Mouse (Mus musculus): ENCODE measurements around the gene Zdhhc19. TPM values are rescaled to one million over a fixed set of nuclear protein-coding genes. Genes with fewer than 3 reads are reported as not detected.

Zdhhc19 gene
- total RNA-seq, 2 experiments from 2014 or later: not detected

- no peak for DNase-seq (ENCODE audit: low spot score in 2 of 2)
Observed at GRCm38 (mm10) chr16:32547156-32548068, 51.3 kb downstream of the Zdhhc19 start.

GRCm38 (mm10) chr16:32550084-32550483, 54.0 kb downstream of the Zdhhc19 start:
- no peak for DNase-seq (ENCODE audit: low spot score in 2 of 2)

GRCm38 (mm10) chr16:32550487-32550886, 54.4 kb downstream of the Zdhhc19 start:
- DNase-seq (ENCODE audit: low spot score in 2 of 2): no peak

DNA sequence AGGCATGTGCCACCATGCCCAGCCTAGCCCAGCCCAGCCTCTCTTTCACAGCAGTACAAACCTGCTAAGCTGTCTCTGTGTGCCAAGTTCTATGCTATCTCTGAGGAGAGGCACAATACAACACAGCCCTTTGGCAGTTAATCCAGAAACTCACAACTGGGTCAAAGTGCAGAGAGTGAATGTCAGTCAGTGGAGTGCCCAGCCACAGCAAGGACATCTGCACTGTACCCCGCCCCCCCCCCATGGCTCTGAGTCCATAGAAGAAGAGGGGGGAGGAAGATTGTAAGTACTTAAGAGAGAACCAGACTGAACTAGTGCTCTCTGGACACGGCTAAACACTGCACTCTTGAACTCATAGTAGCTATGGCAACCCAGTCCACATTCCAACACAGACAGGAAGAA, 55.3 kb downstream of the Zdhhc19 start:
- no peak for DNase-seq (ENCODE audit: low spot score in 2 of 2)

DNA sequence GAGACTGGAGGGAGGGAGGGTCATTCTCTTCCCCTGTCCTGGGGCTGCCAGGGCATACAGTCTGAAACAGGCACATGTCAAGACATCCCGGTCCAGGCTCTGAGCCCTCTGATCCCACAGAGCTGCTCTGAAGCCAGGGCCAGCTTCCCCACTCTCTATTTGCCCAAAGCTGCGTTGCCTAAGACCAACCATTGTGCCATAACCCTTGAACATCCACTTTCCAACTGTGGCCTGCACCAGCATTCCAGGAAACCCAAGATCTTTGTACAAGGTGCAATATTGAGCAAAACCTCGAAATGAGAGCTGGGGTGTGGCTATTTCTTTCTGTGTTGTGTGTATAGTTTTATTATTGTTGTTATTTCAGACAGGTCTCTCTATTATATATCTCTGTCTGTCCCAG, 59.5 kb downstream of the Zdhhc19 start:
- DNase-seq (ENCODE audit: low spot score in 2 of 2): no peak

DNA sequence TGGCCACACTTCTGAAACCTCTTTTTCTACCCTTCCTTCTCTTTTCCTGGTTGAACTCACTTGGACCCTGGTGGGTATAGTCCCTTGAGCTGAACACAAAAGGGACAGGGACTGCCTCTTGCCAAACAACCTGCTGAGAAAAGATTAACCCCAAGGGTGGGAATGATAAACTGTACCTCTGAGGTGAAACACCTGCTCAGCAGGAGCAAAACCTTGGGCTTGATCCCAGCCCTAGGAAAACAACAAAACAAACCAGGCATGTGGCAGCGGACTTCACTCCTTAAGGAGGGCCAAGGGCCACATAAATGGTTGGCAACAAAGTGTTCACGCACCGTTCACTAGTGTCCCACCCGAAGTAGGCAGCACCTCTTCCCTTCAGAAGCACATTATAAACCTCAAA, 63.4 kb downstream of the Zdhhc19 start:
- no peak for DNase-seq (ENCODE audit: low spot score in 2 of 2)

DNA sequence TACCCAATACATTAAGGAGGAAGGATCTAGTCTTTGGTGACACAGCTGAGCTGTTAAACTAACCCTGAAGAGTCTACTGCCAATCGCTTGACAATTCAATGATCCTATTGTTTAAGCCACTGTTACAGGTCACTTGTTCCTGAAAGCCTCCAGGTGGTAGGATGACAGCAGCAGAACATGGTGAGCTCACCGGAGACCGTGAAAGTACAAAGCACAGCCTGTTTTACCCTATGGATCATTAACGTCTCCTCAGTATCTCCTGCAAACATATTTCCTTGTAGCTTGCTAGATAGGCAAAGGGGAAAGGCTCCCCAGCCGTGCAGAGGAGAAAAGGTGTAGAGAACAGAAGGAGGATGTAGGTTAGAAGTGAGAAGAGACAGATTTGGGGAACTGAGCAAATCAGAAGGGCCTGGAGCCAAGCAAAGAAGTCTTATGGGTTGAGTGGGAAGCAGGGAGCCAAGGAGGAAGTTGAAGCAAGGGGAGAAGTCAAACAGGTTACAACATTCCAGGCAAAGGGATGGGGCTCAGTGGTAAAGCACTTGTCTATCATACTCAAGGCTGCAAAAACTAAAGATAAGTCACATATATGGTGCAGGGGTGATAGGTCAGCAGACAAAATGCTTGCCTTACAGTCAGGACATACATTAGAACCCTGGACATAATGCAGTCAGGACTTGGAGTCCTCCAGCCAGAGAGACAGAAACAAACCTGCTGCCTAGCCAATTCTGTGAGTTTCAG, 67.2 kb downstream of the Zdhhc19 start:
- DNase-seq (ENCODE audit: low spot score in 2 of 2): no peak

- no peak for DNase-seq (ENCODE audit: low spot score in 2 of 2)
Observed at GRCm38 (mm10) chr16:32567282-32567681, 71.2 kb downstream of the Zdhhc19 start.

- DNase-seq (ENCODE audit: low spot score in 2 of 2): no peak
Observed at GRCm38 (mm10) chr16:32568401-32568800, 72.3 kb downstream of the Zdhhc19 start.

DNA sequence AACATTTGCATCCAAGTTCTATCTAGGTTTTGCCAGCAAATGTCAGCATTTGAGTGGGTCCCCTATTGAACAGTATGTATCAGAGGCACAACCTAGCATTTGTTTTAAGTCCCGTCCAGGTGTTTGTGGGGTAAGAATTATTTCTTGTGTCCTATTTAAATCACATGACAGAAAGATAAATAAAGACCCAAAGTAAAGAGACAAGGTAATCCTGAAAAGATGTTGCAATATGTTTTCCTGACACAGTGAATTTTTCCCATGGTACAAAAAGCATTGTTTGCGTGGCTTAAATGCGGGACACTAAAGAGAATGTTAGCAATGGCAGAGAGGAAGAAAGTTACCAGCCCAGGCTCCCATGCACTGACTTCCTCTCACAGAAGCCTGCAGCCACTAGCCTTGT, 74.0 kb downstream of the Zdhhc19 start:
- no peak for DNase-seq (ENCODE audit: low spot score in 2 of 2)

GRCm38 (mm10) chr16:32572528-32572927, 76.5 kb downstream of the Zdhhc19 start:
- no peak for DNase-seq (ENCODE audit: low spot score in 2 of 2)

GRCm38 (mm10) chr16:32586482-32586881, 90.4 kb downstream of the Zdhhc19 start:
- no peak for DNase-seq (ENCODE audit: low spot score in 2 of 2)

GRCm38 (mm10) chr16:32588568-32588967, 92.5 kb downstream of the Zdhhc19 start:
- no peak for DNase-seq (ENCODE audit: low spot score in 2 of 2)

- DNase-seq (ENCODE audit: low spot score in 2 of 2): no peak
Observed at GRCm38 (mm10) chr16:32591521-32591920, 95.5 kb downstream of the Zdhhc19 start.

DNA sequence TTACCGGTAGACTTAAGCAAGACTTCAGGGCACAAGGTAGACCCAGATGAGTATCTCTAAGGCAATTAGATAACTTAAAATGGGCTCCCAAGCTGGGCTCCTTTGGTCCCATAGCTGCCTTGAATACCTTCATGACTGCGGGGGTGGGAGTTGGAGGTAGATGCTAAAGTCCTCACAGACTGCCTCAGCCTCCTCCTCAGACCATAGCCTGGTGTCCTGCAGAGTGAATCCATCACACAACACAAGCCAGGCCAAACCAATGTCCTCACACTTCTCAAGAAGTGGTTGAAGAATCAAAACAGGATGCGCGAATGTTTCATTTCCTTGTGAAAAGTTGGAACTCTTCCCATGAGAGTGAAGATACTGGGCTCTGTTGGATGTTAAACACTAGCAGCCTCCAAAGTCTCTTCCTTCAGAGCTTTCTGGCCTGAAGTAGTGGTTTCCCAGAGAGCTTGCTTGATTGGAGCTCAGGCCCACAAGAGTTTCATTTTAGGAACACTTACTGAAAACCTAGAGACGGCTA, 97.3 kb downstream of the Zdhhc19 start:
- DNase-seq (ENCODE audit: low spot score in 2 of 2): no peak

DNA sequence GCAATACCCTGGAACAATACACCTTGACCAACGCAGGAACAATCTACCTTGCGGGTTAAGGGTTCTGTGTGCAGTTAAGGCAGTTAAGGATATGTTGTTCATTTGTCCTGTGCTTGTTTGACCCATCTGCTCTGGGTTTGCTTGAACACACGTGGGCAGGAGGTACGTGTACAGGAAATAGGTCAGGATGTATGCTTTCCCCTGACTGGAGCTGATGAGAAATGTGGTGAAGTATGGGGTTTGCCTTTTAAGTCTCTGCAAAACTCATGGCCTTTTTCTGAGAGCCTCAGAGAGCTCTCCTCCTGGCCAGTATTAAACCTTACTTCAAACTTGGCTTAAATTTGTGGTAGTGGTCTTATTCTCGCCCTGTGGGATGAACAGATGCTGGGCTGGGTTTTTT, 97.9 kb downstream of the Zdhhc19 start:
- DNase-seq (ENCODE audit: low spot score in 2 of 2): no peak

DNA sequence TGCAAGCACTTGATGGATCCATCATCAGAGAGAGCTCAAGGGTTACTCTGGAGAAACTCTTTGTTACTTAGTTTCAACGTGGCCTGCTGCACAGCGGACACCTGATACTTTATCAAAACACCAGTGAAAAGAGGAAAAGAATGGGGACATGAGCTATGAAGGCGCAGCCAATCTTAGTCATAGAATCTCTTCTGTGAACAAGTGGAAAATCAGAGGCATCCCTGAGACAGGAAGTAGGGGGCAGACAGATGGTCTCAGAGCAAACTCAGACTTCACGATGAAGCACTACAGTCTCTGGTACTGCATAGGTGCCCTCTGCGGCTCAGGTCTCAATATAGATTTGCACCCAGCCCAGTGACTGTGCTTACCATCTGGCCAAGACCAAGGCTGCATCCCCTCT, 98.6 kb downstream of the Zdhhc19 start:
- no peak for DNase-seq (ENCODE audit: low spot score in 2 of 2)

GRCm38 (mm10) chr16:32595142-32595855, 99.2 kb downstream of the Zdhhc19 start:
- DNase-seq (ENCODE audit: low spot score in 2 of 2): no peak

- no peak for DNase-seq (ENCODE audit: low spot score in 2 of 2)
Observed at GRCm38 (mm10) chr16:32597909-32598381, 101.9 kb downstream of the Zdhhc19 start.

GRCm38 (mm10) chr16:32599151-32599550, 103.1 kb downstream of the Zdhhc19 start:
- no peak for DNase-seq (ENCODE audit: low spot score in 2 of 2)

GRCm38 (mm10) chr16:32602193-32602685, 106.2 kb downstream of the Zdhhc19 start:
- no peak for DNase-seq (ENCODE audit: low spot score in 2 of 2)
